Mouse (Mus musculus) testis, adult 2 months (tissue): ENCODE measurements at regions not wholly inside any gene's neighbourhood (a gene's known extent, or its start where the extent isn't known, plus 50 kb on each side); places are given as distances from the start of the nearest gene placed in this dataset.

Experiments
- CTCF ChIP-seq: fragments of 200-500 bp; IDR thresholded peaks from 2 replicates; pipeline ENCODE4 v1.5.1; 2012; ENCODE audit warnings: low read depth, mild to moderate bottlenecking, inconsistent platforms, low read length, moderate library complexity; ENCODE audit not compliant: control insufficient read depth, insufficient read depth, insufficient replicate concordance
- POLR2A ChIP-seq: fragments of 200-500 bp; IDR thresholded peaks from 2 replicates; pipeline ENCODE4 v1.6.1; 2012; ENCODE audit warnings: low read depth, mild to moderate bottlenecking, inconsistent platforms, low read length, moderate library complexity; ENCODE audit not compliant: control insufficient read depth

GRCm38 (mm10) chr1:153962161-153962720 is 62.2 kb upstream of the Teddm2 start:
- TF ChIP-seq CTCF (no peak), POLR2A (no peak)
